Mouse (Mus musculus): ENCODE results near the gene Frem1. TPM values are rescaled to one million over a fixed set of nuclear protein-coding genes. Genes with fewer than 3 reads are reported as not detected.

Gene Frem1
- not detected in 2 replicates for polyA plus RNA-seq (2012)

DNA sequence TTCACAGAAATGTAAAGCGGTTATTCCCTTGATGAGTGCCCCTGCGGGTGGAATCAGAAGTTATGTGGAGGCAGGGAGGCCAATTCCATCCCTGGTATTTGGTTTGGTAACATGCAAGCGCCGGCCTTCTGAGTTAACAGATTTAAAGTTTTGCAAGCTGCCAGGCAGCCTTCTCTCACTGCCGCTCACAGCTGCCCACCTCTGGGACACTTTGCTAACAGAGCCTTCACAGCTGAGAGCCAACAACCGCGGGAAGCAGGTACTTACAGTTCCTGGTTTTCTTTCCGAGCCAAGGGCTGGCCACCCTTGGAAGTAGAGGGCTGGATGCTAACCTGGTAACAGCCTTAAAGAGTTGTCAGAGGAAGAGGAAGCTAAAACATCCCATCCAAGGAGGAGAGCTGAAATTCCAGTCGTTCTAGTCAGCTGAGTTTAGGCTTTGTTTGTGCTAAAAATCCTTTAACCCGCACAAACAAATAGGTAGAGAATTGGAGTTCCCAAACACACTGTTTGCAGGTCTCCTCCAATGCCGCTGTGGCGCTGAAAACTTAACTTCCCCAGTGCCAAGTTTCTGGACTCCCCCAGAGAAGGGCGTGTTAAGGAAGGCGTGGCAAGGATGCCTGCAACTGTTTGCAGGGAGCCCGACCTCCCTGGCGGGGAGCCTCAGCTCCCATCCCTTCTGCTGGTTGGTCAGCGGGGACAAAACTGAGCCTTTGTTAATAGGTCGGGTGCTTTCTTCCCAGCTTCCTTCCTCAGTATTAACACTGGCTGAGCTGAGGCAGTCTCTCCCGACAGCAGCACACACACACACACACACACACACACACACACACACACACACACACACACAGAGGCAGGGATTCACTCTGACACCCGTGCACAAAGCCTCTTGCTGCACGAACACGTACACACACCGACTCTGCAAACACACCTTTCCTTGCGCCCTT is at the start of gene Frem1:
Gene Frem1, minus strand, starts transcription at position 706 of the 944 bp plus-strand sequence.
- no peak for TF ChIP-seq GATA1 (IDR thresholded peaks at IDR 0.05; ENCODE audit: low read length)

DNA sequence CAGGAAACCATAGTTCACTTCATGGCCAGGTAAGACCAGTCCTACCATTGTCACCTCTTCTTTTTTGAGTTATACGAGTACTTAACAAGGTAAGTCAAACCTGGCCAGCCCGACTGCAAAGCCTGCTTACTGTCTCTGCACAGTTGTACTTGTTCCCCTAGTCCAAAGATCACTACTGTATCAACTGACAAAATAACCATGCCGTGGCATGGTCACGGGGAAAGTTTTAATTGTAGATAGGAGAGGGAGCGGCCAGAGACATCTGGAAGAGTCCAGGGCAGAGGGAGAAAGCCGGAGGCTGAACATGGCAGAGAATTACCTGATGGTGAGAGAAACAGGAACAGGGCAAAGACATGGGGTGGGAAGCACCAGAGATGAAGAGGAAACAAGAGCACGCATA is 46.9 kb upstream of the Frem1 start:
- no peak for TF ChIP-seq GATA1 (IDR thresholded peaks at IDR 0.05; ENCODE audit: low read length)

DNA sequence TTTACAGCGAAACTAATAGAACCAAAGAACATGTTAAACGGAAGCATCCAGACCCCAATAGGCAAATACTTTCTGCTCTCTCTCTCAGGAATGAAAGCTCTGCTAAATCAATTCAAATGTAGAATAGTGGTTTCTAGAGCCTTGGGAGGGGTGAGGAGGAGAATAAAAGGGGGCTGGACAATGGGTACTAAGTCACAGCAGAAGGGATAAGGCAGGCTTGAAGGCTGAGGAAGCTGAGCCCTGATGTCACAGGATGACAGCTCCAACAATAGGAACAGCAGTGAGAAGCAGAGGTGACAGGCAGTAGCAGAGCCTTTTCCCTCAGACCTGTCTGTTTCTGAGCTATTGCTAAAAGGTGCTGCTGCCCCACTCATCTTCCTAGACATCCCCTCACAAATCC is 41.8 kb upstream of the Frem1 start:
- no peak for TF ChIP-seq GATA1 (IDR thresholded peaks at IDR 0.05; ENCODE audit: low read length)

DNA sequence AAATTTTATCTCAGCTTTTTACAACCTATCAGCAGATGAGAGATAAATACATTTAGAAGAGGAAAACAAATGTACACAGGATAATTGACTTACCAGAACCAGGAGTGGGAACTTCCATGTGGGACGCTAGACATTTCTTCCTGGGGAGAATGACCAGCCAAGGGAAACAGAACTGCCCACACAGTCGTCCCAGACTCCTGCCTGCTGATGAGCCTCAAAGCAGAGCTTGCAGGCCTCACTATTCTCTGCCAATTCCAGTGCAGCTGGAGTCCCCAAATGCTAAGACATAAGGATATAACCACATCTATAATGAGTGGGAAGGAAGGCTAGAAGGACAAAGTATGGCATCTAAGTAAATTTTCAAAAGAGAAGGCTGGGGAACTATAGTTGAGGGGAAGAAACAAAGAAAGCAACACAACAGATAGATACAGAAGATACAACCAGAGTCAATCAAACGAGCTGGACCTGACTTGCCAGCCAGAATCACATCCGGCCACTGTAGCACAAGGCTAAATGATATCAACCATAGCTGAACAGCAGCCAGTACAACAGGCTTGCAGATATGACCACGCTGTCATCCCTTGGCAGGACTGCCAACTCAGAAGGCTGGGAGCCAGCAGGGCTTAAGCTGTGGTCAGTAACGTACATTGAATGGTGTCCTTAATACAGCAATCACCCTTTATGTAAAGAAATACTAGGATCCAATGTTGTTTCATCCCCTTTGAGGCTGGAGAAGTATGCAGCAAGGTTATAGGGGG is 38.7 kb upstream of the Frem1 start:
- TF ChIP-seq GATA1 (IDR thresholded peaks at IDR 0.05; ENCODE audit: low read length) = no peak

DNA sequence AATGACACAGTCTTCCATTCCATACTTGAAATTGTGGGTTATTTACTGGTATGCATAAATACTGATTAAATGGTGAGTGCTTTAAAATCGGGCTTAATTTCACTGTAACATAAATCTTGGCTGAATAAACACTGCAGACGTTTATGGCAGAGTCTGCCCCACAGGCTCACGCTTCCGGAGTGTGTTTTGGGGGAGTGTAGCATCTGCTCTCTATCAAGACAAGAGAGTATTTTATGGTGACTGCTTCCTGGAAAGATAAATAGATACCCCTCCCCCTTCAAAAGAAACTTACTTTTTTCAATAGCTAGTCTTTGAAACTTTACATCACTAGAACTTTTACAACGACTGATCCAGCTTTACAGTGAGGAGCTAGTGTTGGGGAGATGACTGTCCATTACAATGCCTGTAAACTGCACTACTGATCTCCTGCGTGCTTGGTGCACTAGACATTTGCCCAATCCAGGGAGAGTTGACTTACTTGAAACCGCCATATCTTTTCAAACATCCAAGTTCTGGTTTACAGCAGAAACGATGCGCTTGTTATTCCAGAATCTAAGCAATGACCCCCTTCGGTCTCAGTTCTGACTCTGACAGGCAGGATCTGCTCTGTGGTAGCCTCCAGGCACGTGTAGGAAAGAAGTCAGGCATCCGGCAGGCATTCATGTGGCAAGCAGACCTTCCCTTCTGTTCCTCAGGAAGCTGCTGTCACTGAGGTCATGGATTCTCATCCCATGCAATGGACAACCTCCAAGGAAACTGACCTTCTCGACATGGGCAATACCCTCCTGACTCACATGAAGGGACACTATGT is 28.4 kb upstream of the Frem1 start:
- no peak for TF ChIP-seq GATA1 (IDR thresholded peaks at IDR 0.05; ENCODE audit: low read length)

DNA sequence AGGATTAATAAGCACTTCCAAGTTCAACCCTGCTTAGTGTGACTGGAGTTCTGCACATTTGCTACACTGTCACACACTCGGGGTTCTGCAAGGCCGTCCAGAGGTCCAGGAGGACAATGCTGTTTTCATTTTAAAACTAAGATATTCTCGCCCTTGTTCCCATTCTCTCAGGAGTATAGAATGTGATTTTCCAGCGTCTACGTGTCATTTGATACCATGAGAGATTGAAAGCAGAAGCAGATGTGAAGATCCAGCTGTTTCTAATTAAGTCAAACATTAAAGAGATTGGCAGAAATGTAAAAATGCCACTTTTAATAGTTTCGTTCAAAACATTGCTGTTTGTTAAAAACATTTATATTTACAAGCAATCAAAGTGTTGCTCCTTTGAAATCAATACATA is 12.1 kb upstream of the Frem1 start:
- TF ChIP-seq GATA1 (IDR thresholded peaks at IDR 0.05; ENCODE audit: low read length) = no peak

DNA sequence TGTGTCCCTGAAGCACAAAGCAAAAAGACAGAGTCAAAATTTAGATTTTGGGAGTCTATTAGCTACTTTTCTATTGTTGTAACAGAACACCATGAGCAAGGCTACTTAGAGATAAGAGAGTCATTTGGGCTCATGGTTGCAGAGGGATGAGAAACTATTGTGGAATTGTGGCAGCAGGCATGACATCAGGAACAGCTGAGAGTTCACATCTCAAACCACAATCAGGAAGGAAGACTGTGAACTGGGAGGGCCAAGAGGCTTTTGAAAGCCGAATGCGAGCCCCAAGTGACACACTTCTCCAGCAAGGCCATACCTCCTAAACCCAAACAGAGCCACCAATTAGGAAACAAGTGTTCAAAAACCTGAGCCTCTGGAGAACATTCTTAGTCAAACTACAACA is 9.4 kb upstream of the Frem1 start:
- TF ChIP-seq GATA1 (IDR thresholded peaks at IDR 0.05; ENCODE audit: low read length) = no peak

DNA sequence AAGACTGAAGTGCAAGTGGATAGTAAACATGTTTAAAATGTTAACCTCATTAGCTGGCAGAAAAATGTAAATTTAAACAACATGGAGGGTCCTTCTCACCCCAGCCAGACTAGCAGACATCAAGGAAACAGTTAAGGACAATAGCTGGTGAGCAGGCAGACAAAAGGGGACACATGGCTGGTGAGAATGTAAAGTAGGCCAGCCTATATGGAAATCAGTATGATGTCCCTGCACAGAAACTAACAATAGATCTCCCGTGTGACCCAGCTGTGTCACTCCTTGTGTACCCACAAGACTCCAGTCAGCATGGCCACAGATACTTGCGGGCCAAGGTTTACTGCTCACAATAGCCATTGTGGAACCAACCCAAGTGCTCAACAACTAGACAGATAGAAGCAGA is 6.5 kb upstream of the Frem1 start:
- TF ChIP-seq GATA1 (IDR thresholded peaks at IDR 0.05; ENCODE audit: low read length) = no peak

DNA sequence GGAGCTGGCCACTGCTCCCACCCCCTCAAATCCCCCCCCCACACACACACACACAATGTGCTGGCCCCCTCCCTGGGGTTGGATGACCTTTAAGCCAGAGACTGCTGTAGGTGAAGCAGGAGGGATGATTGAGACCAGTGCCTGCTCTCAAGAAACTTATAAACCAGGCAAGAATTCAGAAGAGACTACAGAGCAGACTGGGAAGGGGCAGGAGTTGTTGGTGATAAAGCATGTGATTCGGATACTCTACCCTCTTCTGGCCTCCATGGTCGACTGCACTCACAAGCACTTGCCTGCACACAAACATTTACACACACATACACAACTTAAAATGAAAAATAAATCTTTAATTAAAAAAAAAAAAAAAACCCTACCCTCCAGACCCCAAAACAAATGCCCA is 6.0 kb upstream of the Frem1 start:
- TF ChIP-seq GATA1 (IDR thresholded peaks at IDR 0.05; ENCODE audit: low read length) = no peak

DNA sequence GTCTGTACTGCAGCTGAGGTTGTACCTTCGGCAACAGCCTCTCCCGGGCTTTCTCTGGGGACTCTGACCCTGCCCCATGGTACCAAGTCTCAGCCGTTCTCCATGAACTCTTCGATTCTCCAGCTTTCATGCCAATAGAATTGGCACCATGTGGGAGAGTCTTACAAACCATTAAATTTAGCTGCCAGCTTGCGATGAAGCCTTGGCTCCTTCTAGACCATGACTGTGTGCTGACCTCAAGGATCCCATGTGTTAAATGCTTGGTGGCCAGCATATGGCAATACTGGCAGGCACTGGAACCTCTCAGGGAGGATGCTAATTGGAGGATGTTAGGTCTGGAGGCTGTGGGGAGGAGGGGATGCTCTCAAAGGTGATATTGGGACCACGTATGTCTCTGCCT is 4.4 kb upstream of the Frem1 start:
- no peak for TF ChIP-seq GATA1 (IDR thresholded peaks at IDR 0.05; ENCODE audit: low read length)

DNA sequence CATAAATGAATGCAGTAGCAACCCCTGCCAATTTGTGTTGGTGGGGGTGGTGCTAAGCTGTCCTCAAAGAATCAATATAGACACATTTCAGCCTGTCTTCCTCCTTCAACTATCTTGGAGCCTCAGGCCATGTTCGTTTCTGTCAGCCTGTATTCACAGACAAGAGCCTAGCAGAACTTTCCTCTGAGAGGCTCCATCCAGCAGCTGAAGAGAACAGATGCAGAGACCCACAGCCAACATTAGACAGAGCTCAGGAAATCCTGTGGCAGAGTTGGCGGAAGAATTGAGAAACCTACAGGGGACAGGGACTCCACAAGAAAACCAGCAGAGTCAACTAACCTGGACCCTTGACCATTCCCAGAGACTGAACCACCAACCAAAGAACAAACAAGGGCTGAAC is 3.3 kb upstream of the Frem1 start:
- no peak for TF ChIP-seq GATA1 (IDR thresholded peaks at IDR 0.05; ENCODE audit: low read length)

DNA sequence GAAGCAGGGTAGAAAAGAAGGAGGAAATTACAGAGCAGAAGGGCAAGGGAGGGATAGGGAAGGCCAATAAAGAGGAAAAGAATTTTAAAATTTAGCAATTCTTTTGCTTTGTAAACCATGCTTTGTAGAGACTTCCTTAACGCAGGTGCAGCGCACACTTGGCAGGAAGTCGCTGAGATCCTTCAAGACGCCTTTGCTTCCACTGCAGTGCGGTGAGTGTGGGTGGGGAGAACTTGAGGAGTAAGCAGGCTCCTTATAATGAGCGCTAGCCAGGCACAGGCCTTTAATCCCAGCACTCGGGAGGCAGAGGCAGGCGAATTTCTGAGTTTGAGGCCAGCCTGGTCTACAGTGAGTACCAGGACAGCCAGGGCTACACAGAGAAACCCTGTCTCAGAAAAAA is 1.1 kb upstream of the Frem1 start:
- no peak for TF ChIP-seq GATA1 (IDR thresholded peaks at IDR 0.05; ENCODE audit: low read length)

DNA sequence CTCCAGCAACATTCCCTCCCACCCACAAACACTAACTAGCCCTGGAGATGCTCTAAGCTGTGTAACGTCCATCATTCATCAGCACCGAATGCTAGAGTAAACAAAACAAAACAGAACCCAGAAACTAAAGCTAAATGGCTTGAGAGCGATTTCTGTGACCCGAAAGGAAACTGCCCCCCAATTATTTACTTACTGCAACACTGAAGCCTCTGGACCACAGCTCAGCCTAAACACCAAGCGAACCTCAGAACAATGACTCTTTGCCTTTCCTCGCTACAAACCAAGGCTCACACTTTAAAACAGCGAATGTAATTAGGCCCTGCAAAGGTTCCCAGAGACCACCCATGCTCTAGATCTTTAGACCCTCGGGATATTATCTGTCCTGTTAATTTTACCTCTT is 963 bp downstream of the Frem1 start:
- no peak for TF ChIP-seq GATA1 (IDR thresholded peaks at IDR 0.05; ENCODE audit: low read length)

DNA sequence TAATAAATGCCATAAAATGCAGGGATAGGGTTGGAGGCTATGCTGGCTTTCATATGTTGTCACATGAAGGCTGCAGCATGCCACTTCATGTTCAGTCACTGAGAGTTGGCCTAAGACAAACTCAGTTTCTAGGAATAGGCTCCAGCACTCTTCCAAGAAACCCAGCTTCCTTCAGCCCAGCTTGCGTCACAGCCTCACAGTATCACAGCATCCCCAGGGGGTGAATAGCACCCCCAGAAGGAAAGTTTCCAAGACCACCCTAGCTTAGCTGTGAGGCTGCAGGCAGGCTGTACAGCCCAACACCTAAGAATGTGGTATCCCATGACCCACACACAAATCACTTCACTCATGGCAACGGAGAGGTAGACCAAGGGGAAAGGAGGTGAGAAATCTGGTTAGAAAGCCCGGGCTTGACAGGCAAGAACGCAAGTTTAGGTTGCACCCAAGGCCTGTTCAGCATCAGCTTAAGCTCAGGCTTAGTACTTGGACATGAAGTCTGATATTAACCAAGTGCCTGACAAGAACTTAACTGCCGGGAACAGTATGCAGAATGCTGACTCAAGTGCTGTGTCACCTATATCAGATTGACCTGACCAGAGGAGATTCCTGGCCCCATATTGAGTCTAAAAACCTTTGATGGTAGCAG is 1.9 kb downstream of the Frem1 start:
- TF ChIP-seq GATA1 (IDR thresholded peaks at IDR 0.05; ENCODE audit: low read length) = no peak

DNA sequence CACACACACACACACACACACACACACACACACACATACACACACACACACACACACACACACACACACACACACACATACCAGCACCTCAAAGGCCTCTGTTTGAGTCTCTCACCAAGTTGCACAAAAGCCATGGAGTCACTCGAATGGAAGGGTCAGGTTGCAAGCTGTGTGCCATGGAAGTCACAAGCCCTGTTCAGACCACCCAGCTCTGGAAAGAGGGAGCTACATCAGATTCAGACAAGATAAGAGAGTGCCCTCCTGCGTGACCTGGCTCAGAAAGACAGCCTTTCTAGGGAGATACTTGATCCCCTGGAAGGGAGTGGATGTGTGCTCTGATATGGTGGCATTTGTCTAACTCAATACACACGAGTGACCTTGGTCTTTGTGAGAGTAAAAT is 2.9 kb downstream of the Frem1 start:
- no peak for TF ChIP-seq GATA1 (IDR thresholded peaks at IDR 0.05; ENCODE audit: low read length)

Measured in G1E-ER4 (cell line).